ENCODE assay signal across 23 mouse cellular contexts in the genomic region with DNA sequence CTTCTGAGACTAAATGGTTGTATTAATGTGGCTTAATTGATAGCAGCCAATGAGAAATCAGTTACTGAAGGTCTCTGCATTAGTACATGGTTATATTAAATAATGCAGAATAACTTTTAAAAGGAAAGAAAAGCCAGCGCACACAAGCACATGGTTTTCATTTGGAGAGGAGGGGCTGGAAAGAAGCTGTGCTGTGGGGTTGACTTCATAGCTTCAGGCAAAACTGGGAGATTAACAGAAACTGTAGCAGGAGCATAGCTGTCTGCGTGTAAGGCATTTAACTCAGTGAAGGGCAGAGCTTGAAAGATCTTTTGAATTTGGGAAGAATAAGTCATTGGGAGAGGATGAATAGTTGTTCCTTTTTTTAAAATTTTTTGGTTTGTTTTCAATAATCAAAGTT.
DNase-seq lines count a peak whose midpoint lies in the region; ATAC-seq and TF ChIP-seq lines count a peak whose summit lies in the region.
"Had no signal": no experiment of that assay in that cellular context is flagged by ENCODE, and none has a peak within 500 bp of the region (broad histone marks: within the 10 kb centered on the region; RNA-seq: fewer than 3 reads in every experiment).

No protein-coding gene starts in this region.

- peak; percentile 21 for DNase-seq in embryo, embryonic 10 days (ENCODE audit: low spot score)
- no peak for DNase-seq in embryo, embryonic 9.5 days (ENCODE audit: extremely low spot score)
- peak; percentile 3 for DNase-seq in brain, embryonic 14.5 days (ENCODE audit: low read depth)
- no peak for DNase-seq in urinary bladder, postnatal 36 days (ENCODE audit: low spot score in 2 of 2)
- no peak for DNase-seq in heart, adult 8-10 months (ENCODE audit: low spot score)
- DNase-seq: adrenal gland, postnatal 25 days; cerebellum, adult 9-10 months; gastrocnemius, adult 2 months; heart, postnatal 4 days; kidney, postnatal 4 days; thymus, adult 18-20 months; thymus, postnatal 4 days had no signal

- TF ChIP-seq POLR2A in brain, embryonic 14.5 days (IDR thresholded peaks at IDR 0.05; ENCODE audit: borderline replicate concordance, extremely low read depth, insufficient read depth, insufficient read length, poor library complexity, severe bottlenecking): no peak

- no peak overlapping the region for H3K9ac ChIP-seq in embryonic facial prominence, embryonic 13.5 days
- no peak overlapping the region for H3K9ac ChIP-seq in liver, embryonic 15.5 days
- H3K9ac ChIP-seq: forebrain, embryonic 12.5 days; hindbrain, embryonic 15.5 days; intestine, embryonic 15.5 days; kidney, embryonic 15.5 days had no signal

- H3K36me3 ChIP-seq in embryonic facial prominence, embryonic 13.5 days: no peaks in the 10 kb centered on the region
- no peaks in the 10 kb centered on the region for H3K36me3 ChIP-seq in liver, embryonic 15.5 days (replicated peaks)
- H3K36me3 ChIP-seq: forebrain, embryonic 12.5 days; heart, embryonic 10.5 days; hindbrain, embryonic 15.5 days; intestine, embryonic 15.5 days; kidney, embryonic 15.5 days; midbrain, embryonic 10.5 days had no signal

- TF ChIP-seq CTCF in brain, embryonic 14.5 days (IDR thresholded peaks at IDR 0.05; ENCODE audit: borderline replicate concordance, extremely low read depth, insufficient read depth, insufficient read length): no peak

- 9% methylated on average over 2 of the region's 2 CpGs for WGBS in embryonic facial prominence, embryonic 13.5 days
- 53% methylated on average over 2 of the region's 2 CpGs for WGBS in liver, embryonic 15.5 days (ENCODE audit: insufficient replicate concordance)

- H3K9me3 ChIP-seq in embryonic facial prominence, embryonic 13.5 days: no peaks in the 10 kb centered on the region
- H3K9me3 ChIP-seq in liver, embryonic 15.5 days (replicated peaks): no peaks in the 10 kb centered on the region
- H3K9me3 ChIP-seq: forebrain, embryonic 12.5 days; heart, embryonic 10.5 days; hindbrain, embryonic 15.5 days; intestine, embryonic 15.5 days; kidney, embryonic 15.5 days; midbrain, embryonic 10.5 days had no signal

- no peak for ATAC-seq in embryonic facial prominence, embryonic 13.5 days (ENCODE audit: insufficient number of reproducible peaks, insufficient read depth, low FRiP score, low TSS enrichment, low read depth)
- no peak for ATAC-seq in liver, embryonic 15.5 days (ENCODE audit: insufficient read depth)
- no peak for ATAC-seq in inflammation-experienced regulatory T-cells, adult 6 months
- ATAC-seq: lung, postnatal 0 days had no signal

- H3K27me3 ChIP-seq in embryonic facial prominence, embryonic 13.5 days: no peaks in the 10 kb centered on the region
- H3K27me3 ChIP-seq in liver, embryonic 15.5 days: no peaks in the 10 kb centered on the region
- H3K27me3 ChIP-seq: forebrain, embryonic 12.5 days; hindbrain, embryonic 15.5 days; intestine, embryonic 15.5 days; kidney, embryonic 15.5 days had no signal

- H3K27ac ChIP-seq in embryonic facial prominence, embryonic 13.5 days: peak overlapping the region; percentile 48
- peak overlapping the region; percentile 95 for H3K27ac ChIP-seq in liver, embryonic 15.5 days (replicated peaks)
- H3K27ac ChIP-seq: forebrain, embryonic 12.5 days; gastrocnemius, adult 2 months; heart, embryonic 10.5 days; hindbrain, embryonic 15.5 days; intestine, embryonic 15.5 days; kidney, embryonic 15.5 days; midbrain, embryonic 10.5 days had no signal

- H3K4me2 ChIP-seq in embryonic facial prominence, embryonic 13.5 days: peak overlapping the region; percentile 11; the same call in 1 of the 2 replicates
- no peak overlapping the region for H3K4me2 ChIP-seq in liver, embryonic 15.5 days
- H3K4me2 ChIP-seq: forebrain, embryonic 12.5 days; hindbrain, embryonic 15.5 days; intestine, embryonic 15.5 days; kidney, embryonic 15.5 days had no signal

- peaks cover 19% of the 10 kb centered on the region for H3K4me1 ChIP-seq in embryonic facial prominence, embryonic 13.5 days
- peaks cover 38% of the 10 kb centered on the region for H3K4me1 ChIP-seq in liver, embryonic 15.5 days (replicated peaks)
- H3K4me1 ChIP-seq: forebrain, embryonic 12.5 days; heart, embryonic 10.5 days; hindbrain, embryonic 15.5 days; intestine, embryonic 15.5 days; kidney, embryonic 15.5 days; midbrain, embryonic 10.5 days had no signal

- no peak overlapping the region for H3K4me3 ChIP-seq in embryonic facial prominence, embryonic 13.5 days
- no peak overlapping the region for H3K4me3 ChIP-seq in liver, embryonic 15.5 days (replicated peaks)
- H3K4me3 ChIP-seq: erythroblast, embryonic 14.5 days; forebrain, embryonic 12.5 days; gastrocnemius, adult 2 months; heart, embryonic 10.5 days; hindbrain, embryonic 15.5 days; intestine, embryonic 15.5 days; kidney, embryonic 15.5 days; midbrain, embryonic 10.5 days had no signal

Comparison
In these comparisons a context has a peak if more than half of its experiments do, and no peak if none do; other contexts are left out.
1. DNase-seq: peak in embryo, embryonic 10 days (single experiment) and brain, embryonic 14.5 days (single experiment); none in embryo, embryonic 9.5 days (single experiment), urinary bladder, postnatal 36 days (0 of 2) and heart, adult 8-10 months (single experiment).